Mouse (Mus musculus) spleen, postnatal 4 days (tissue): ENCODE measurements around the gene Slc1a4.
A peak's percentile ranks its signal among the peaks of the same experiment; 100 is the strongest.

Experiments
- DNase-seq, 2 experiments: peaks; one replicate each; pipeline ENCODE4 v3.0.0; 2022; ENCODE audit warnings: low spot score in 2 of 2

Slc1a4 gene

GRCm38 (mm10) chr11:20325073-20325694 lies 7.3 kb downstream of the Slc1a4 start:
- no peak for DNase-seq

DNA sequence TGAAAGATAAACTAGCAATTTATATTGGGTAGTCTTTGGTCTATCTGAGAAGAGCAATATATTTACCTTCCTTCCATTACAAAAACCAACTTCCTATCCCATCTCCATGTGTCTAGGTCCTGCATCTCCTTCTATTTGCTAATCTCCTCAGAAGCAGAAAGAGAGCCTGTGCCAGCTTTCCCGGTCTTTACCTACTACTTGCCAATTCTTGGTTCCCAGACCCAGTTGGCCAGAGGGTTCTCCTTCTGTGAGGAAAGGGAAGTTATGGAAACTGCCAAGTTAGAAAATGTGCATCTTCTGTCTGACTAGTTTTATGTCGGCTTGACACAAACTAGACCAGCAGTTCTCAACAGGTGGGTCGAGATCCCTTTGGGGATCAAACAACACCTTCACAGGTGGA lies 8.5 kb downstream of the Slc1a4 start:
- DNase-seq: no peak

DNA sequence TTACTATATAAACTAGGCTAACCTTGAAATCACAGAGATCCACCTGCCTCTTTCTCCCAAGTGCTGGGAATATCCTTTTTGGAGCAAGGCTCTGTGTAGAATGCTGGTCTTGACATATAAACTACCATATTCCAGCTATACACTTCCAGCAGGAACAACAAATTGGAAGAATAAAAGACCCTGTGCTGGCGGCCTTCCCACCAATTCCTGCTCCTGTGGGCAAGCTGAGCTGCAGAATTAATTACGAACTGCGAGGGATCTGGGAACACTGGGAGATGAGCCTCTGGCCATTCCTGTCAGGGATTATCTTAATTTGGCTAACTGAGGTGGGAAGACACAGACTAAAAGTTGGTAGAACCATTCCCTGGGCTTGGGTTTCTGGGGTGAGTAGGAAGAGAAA lies 10.1 kb downstream of the Slc1a4 start:
- no peak for DNase-seq

GRCm38 (mm10) chr11:20320661-20321060 lies 11.9 kb downstream of the Slc1a4 start:
- DNase-seq: no peak

DNA sequence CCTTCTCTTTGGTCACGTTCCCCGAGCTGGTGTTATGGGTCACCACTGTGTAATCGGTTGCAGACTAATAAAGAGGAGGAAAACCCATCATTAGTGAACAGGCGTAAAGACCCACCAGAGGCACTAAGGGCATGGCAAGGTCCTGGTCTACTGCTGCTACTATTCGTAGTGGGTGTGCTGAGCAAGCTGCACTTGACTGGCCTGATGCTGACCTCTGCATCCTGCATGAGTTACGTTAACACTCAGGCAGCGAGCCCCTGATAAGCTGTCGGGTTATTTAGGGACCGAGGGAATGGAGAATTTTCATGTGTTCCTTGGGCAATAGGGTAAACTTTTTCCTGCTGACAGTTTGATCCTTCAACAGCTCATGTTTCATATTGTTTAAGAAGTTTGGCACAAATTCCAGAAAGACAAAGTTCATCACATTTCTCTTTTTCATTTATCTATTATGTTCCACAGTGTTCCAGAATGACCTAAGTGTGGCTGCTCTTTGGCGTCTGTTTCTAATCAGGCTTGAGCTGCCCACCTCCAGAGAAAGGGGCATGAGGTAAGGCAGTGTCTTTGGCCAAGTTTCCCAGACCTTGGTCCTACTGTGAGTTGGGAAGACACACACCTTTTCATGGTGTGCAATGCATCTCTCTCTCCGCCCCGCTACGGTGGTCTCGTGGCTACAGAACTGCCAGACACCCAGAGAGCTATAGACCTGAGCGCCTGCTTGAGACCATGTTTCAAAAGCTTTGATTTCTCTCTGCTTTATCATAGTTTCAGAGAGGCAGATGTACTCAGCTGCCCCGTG lies 13.7 kb downstream of the Slc1a4 start:
- DNase-seq: no peak

- no peak for DNase-seq
These were observed 18.9 kb downstream of the Slc1a4 start for GRCm38 (mm10) chr11:20313576-20313975.

- DNase-seq: no peak
These were observed 23.5 kb downstream of the Slc1a4 start for GRCm38 (mm10) chr11:20309044-20309443.

DNA sequence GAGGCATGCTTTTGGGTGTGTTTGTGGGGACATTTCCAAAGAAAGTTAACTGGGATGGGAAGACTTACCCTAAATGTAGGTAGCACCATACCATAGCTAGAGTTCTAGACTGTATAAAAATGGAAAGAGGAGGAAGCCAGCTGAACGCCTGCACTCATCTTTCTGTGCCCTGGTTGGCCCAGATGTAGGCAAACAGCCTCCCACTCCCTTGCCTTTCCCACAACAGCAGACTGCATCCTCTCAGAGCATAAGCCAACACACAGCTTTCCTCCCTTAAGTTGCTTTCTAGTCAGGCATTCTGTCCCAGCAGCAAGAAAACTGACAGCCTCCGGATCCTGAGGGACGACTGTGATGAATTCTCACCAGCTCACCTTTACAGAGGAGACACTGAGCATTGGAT lies 25.1 kb downstream of the Slc1a4 start:
- DNase-seq: no peak

- DNase-seq: no peak
These were observed 26.9 kb downstream of the Slc1a4 start for GRCm38 (mm10) chr11:20305641-20306040.

- DNase-seq: peak; percentile 30 to 81
These were observed 28.2 kb downstream of the Slc1a4 start for GRCm38 (mm10) chr11:20304341-20304740.

DNA sequence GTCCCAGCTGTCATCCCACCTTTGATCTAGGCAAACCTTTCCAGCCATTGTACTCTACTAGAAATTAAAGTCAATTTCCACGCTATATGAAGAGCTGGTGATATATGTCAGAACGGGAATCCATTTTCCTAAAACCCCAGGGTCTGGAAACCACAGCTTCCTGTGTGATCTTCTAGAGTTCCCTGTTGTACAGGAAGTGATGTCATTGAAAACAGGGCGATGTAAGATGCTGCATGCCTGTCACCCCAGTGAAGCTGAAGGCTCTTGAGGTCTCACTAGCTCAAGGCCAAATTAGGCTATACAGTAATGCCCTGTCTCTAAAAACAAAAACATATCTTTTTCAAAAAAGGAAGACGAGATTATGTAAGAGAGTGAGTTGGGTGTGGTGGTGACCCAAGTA lies 31.2 kb downstream of the Slc1a4 start:
- no peak for DNase-seq

- DNase-seq: no peak
These were observed 31.7 kb downstream of the Slc1a4 start for GRCm38 (mm10) chr11:20300850-20301249.

GRCm38 (mm10) chr11:20299900-20300299 lies 32.6 kb downstream of the Slc1a4 start:
- no peak for DNase-seq

DNA sequence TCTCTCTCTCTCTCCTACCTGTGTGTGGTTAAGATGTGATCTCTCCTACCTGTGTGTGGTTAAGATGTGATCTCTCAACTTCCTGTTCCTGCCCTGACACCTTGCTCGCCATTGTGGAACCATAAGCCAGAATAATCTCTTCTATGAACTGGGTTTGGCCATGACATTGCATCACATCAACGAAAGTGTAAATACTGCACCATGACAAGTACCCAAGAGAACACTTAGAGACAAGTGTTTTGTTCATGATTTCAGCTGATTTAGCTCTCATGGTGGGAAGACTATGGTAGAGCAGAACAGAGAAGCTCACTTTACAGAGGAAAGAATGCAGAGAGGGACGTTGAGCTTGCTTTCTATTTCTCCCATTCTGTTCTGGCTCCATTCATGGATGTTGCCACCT lies 48.0 kb downstream of the Slc1a4 start:
- no peak for DNase-seq

DNA sequence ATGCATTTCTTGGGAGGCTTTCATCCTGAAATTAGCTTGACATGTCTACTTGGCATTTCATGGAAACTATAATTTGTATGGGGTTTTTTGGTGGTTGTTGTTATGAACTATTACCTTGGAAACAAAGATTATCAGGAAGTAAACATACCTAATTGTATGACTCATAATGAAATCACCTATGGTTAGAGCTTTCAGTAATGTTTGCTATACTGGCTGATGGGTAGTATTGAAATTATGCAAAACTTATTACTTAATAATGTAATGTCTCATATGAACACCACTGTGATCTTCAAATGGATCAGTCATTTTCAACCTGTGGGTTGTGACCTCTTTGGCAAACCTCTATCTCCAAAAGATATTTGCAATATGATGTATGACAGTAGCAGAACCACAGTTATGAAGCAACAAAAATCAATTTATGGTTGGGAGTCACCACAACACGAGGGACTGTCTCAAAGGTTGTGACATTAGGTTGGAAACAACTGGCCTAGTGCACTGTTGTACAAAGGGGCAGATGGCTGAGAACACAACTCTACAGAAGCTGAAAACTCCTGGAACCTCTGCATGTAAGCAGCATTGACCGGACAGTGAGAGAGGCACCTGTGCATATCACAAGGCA lies 49.8 kb downstream of the Slc1a4 start:
- DNase-seq: no peak

DNA sequence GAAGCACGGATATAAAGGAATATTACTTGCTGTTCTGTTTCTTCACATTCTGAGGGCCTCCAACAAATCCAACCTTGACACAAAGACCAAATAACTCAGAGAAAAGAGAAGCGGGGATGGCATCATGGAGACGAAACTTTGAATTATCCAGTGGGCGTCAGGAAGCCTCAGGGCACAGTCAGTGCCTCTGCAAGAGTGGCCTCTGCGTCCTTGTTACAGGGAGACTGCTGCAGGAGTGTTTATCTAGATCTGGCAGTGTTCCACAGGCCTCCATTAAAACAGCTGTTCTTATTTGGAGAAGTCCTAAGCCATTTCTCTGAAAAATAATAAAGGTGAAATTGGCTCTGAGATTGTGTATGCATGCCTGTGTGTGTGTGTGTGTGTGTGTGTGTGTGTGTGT lies 51.5 kb downstream of the Slc1a4 start:
- no peak for DNase-seq

- no peak for DNase-seq
These were observed 53.8 kb downstream of the Slc1a4 start for GRCm38 (mm10) chr11:20278702-20279101.

GRCm38 (mm10) chr11:20277106-20277505 lies 55.4 kb downstream of the Slc1a4 start:
- no peak for DNase-seq

DNA sequence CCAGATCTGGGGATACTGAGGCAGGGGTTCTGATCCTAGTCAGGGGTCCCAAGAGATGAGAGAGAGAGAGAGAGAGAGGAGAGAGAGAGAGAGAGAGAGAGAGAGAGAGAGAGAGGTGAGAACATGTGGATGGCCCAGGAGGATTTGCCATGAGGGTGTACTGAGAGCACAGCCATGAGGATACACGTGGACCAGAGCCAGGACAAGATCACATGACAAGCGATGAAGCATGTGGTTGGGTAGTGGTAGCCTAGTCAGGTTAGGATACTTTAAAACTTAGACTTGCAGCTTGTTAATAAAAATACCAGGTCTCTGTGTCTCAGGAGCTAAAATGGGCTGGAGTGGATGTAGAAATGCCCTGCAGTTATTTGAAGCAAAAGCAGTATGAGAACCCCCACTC lies 56.5 kb downstream of the Slc1a4 start:
- DNase-seq: no peak

DNA sequence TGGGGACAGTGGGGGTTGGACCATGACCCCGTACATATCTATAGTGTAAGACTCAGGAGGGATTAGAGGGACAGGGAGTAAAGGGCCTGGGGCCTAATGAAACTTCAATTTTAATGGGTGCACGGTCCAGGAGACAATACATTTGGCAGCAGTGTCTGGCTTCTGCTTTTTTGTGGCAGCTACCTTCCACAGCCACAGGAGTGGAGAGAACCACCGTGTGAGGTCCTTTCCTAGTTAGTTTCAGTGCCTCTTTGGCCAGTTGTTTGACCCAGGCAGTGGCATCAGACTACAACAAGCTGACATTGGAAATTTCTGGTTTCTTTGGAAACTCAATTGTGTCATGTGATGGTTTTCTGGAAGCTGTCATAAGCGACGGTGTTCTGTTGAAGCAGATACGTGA lies 62.6 kb downstream of the Slc1a4 start:
- DNase-seq: no peak

DNA sequence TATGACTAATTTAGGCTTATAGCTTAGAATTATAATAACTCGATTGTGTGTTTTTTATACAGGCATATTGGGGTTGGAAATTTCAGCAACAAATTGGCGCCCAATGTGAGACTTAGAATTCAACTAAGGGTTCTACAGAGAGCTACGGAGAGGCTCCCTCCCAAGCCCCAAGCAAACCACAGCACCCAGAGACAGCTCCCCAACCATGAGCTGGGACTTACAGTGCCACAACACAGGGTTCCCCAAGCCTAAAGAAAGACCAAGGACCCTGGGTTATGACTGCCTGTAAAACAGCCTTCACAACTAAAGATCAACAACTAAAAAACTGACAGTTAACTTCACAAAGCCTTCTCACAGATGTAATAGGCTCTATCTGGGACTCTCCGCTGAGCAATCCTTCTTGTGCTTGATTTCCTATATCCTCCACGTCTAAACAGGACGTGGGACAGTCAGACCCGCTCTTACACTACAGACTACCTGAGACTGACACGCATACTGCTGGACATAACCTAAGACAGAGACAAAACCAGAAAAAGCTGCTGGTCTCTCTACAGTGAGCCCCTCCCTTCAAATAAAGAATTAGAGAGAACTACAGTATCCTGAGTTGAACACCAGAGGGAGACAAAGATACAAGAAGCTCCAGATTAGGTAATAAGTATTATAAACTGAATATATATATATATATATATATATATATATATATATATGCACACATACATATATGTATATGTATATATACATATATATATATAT lies 69.7 kb downstream of the Slc1a4 start:
- no peak for DNase-seq

- DNase-seq: no peak
These were observed 77.7 kb downstream of the Slc1a4 start for GRCm38 (mm10) chr11:20254791-20255190.
